Mouse (Mus musculus): Measurements from ENCODE around the gene Opn3. TPM values are rescaled to one million over a fixed set of nuclear protein-coding genes. Genes with fewer than 3 reads are reported as not detected.

Gene Opn3
- polyA plus RNA-seq, 1 experiment from 2014 or later = 6.5 TPM

DNA sequence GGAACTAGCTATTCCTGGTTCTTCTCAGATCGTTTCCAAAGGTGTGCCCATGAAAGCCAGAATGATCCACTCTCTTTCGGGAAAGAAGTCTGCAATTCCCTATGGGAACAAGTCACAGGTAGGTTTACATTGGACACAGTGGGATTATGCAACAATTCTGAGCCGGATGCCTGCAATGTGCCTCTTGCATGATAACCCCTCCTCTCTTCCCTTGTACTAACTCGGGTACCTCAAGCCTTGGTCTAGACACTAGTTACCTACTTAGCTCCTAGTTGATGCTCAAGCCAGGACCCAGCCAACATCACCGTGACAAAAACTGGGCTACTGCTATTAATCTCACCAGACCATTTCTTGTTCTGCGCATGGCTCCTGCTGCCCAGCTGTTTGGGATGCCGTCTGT is 53.5 kb downstream of the Opn3 start:
- H3K9me3 ChIP-seq (ENCODE audit: control insufficient read depth, low read length) = no peaks in the 10 kb centered on the region
- H3K4me3 ChIP-seq (replicated peaks; ENCODE audit: low read depth, low read length) = no peak overlapping the region
- H3K27ac ChIP-seq (replicated peaks; ENCODE audit: low read depth, low read length) = no peak overlapping the region
- no peak overlapping the region for H3K9ac ChIP-seq (replicated peaks; ENCODE audit: low read length)
- no peak overlapping the region for H3K4me2 ChIP-seq (ENCODE audit: low read length)
- ATAC-seq (ENCODE audit: low FRiP score, low TSS enrichment) (no peak), DNase-seq (no peak)
- no peaks in the 10 kb centered on the region for H3K36me3 ChIP-seq (ENCODE audit: control insufficient read depth, insufficient read depth, low read length)
- H3K4me1 ChIP-seq (ENCODE audit: control insufficient read depth, insufficient read depth, low read length) = no peaks in the 10 kb centered on the region; the same call in 1 of the 2 replicates
- 87% methylated on average over 7 of the region's 7 CpGs for WGBS
- no peaks in the 10 kb centered on the region for H3K27me3 ChIP-seq (ENCODE audit: control insufficient read depth, insufficient read depth, low read length)

DNA sequence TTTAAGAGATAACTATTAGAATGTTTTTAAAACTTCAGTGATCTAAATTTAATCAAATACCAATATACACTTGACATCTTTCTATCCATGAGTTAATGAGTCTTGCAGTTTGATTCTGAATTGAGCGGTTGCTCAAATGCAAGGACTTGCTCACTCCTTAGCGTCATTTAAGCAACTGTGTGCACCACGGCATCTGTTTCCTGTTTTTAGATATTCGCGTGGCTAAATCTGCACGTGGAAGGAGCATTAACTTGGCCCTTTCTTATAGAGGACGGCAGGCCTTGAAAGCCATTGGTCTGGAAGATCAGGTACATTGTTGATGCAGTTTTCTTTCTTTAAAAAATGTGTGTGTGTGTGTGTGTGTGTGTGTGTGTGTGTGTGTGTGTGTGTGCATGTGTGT is 54.9 kb downstream of the Opn3 start:
- H3K4me3 ChIP-seq (replicated peaks; ENCODE audit: low read depth, low read length) = no peak overlapping the region
- no peak overlapping the region for H3K9ac ChIP-seq (replicated peaks; ENCODE audit: low read length)
- H3K36me3 ChIP-seq (ENCODE audit: control insufficient read depth, insufficient read depth, low read length) = no peaks in the 10 kb centered on the region
- no peaks in the 10 kb centered on the region for H3K27me3 ChIP-seq (ENCODE audit: control insufficient read depth, insufficient read depth, low read length)
- WGBS = 81% methylated on average over 7 of the region's 7 CpGs
- ATAC-seq (ENCODE audit: low FRiP score, low TSS enrichment) = no peak
- DNase-seq = no peak
- H3K4me1 ChIP-seq (ENCODE audit: control insufficient read depth, insufficient read depth, low read length) = no peaks in the 10 kb centered on the region; the same call in 1 of the 2 replicates
- H3K27ac ChIP-seq (replicated peaks; ENCODE audit: low read depth, low read length) = no peak overlapping the region
- H3K9me3 ChIP-seq (ENCODE audit: control insufficient read depth, low read length) = no peaks in the 10 kb centered on the region
- H3K4me2 ChIP-seq (ENCODE audit: low read length) = no peak overlapping the region

DNA sequence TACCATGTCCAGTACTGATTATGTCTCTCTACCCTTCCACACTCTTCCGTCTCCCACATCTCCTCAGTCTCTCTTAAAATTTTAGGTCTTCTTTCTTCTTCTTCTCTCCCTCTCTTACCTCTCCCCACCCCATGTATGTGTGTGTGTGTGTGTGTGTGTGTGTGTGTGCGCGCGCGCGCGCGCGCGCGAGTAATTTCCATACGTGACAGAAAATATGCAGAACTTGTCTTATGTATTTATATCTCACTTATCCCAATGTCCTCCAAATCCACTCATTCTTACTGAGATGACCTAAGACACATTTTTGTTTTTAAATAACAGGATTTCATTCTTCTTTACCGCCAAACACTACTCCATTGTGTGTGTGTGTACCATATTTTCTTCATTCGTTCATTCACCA is 60.1 kb downstream of the Opn3 start:
- H3K4me2 ChIP-seq (ENCODE audit: low read length) = no peak overlapping the region
- no peaks in the 10 kb centered on the region for H3K27me3 ChIP-seq (ENCODE audit: control insufficient read depth, insufficient read depth, low read length)
- DNase-seq (no peak), ATAC-seq (ENCODE audit: low FRiP score, low TSS enrichment) (no peak)
- no peak overlapping the region for H3K9ac ChIP-seq (replicated peaks; ENCODE audit: low read length)
- no peak overlapping the region for H3K27ac ChIP-seq (replicated peaks; ENCODE audit: low read depth, low read length)
- H3K36me3 ChIP-seq (ENCODE audit: control insufficient read depth, insufficient read depth, low read length) = no peaks in the 10 kb centered on the region
- H3K4me1 ChIP-seq (ENCODE audit: control insufficient read depth, insufficient read depth, low read length) = no peaks in the 10 kb centered on the region; the same call in 1 of the 2 replicates
- H3K9me3 ChIP-seq (ENCODE audit: control insufficient read depth, low read length) = no peaks in the 10 kb centered on the region
- H3K4me3 ChIP-seq (replicated peaks; ENCODE audit: low read depth, low read length) = no peak overlapping the region
- 98% methylated on average over 14 of the region's 14 CpGs for WGBS

DNA sequence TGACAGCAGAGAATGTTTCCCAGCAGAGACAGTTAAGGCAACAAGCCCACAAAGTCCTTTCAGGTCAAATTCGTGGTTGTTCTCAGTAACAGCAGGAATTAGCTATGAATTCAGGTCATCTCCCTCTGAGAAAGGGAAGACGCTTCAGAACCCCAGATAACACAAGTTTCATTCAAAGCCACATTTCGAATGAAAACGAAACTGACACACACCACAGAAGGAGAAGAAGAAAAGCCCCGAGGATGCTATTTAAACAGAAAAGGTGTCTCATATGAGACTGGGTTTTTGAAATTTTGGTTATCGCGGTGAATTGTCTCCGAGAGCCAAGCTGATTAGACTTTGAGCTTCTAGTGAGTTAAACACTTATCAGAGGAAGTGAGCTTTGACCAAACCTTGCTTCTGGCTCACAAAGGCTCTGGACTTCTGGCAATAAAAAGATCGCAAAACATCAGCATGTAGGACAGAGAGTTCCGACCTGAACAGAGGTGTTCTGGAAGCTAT is 60.8 kb downstream of the Opn3 start:
- H3K4me2 ChIP-seq (ENCODE audit: low read length) = no peak overlapping the region
- H3K27ac ChIP-seq (replicated peaks; ENCODE audit: low read depth, low read length) = no peak overlapping the region
- H3K4me1 ChIP-seq (ENCODE audit: control insufficient read depth, insufficient read depth, low read length) = no peaks in the 10 kb centered on the region; the same call in 1 of the 2 replicates
- no peaks in the 10 kb centered on the region for H3K27me3 ChIP-seq (ENCODE audit: control insufficient read depth, insufficient read depth, low read length)
- DNase-seq (no peak), ATAC-seq (ENCODE audit: low FRiP score, low TSS enrichment) (no peak)
- no peaks in the 10 kb centered on the region for H3K36me3 ChIP-seq (ENCODE audit: control insufficient read depth, insufficient read depth, low read length)
- WGBS = 87% methylated on average over 10 of the region's 10 CpGs
- H3K4me3 ChIP-seq (replicated peaks; ENCODE audit: low read depth, low read length) = no peak overlapping the region
- no peak overlapping the region for H3K9ac ChIP-seq (replicated peaks; ENCODE audit: low read length)
- no peaks in the 10 kb centered on the region for H3K9me3 ChIP-seq (ENCODE audit: control insufficient read depth, low read length)

DNA sequence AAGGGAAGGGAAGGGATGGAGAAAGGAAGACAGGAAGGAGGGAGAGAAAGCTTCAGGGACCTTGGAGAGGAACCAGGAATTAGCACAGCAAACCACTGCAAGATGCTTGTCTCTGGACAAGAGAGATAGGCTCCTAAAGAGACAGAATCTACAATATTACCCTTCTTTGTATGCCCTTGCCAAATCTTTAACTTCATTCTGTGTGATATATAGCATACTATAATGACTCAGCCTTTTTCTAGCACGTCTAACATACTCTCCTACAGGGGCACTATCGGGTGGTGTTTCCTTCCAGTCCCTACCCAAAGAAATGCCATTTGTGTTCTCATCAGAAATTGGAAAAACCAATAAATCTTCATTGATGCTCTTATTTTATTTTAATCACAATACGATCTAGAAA is 61.5 kb downstream of the Opn3 start:
- no peak for ATAC-seq (ENCODE audit: low FRiP score, low TSS enrichment)
- 85% methylated on average over 3 of the region's 3 CpGs for WGBS
- no peaks in the 10 kb centered on the region for H3K9me3 ChIP-seq (ENCODE audit: control insufficient read depth, low read length)
- no peak for DNase-seq
- no peak overlapping the region for H3K9ac ChIP-seq (replicated peaks; ENCODE audit: low read length)
- no peaks in the 10 kb centered on the region for H3K36me3 ChIP-seq (ENCODE audit: control insufficient read depth, insufficient read depth, low read length)
- no peaks in the 10 kb centered on the region for H3K27me3 ChIP-seq (ENCODE audit: control insufficient read depth, insufficient read depth, low read length)
- no peaks in the 10 kb centered on the region for H3K4me1 ChIP-seq (ENCODE audit: control insufficient read depth, insufficient read depth, low read length)
- H3K27ac ChIP-seq (replicated peaks; ENCODE audit: low read depth, low read length) = no peak overlapping the region
- H3K4me3 ChIP-seq (replicated peaks; ENCODE audit: low read depth, low read length) = no peak overlapping the region
- no peak overlapping the region for H3K4me2 ChIP-seq (ENCODE audit: low read length)

DNA sequence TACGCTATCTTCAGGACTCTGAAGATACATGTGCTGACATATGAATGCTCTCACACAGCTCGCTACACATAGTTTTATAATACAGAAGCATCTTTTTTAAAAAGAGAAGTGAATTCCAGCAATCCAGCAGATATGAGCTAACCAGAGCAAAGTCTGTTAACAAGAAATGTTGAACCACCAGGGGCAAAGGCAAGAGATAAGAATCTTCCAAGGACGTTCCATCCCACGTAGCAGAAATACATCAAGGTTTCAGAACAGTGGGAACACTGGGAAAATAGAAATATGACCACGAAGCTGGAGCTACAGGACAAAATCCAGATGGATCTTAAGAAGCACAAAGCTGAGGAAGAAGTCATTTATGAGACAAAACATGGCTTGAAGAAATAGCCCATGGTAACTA is 62.2 kb downstream of the Opn3 start:
- H3K36me3 ChIP-seq (ENCODE audit: control insufficient read depth, insufficient read depth, low read length) = no peaks in the 10 kb centered on the region
- no peak overlapping the region for H3K9ac ChIP-seq (replicated peaks; ENCODE audit: low read length)
- ATAC-seq (ENCODE audit: low FRiP score, low TSS enrichment) = no peak
- H3K27me3 ChIP-seq (ENCODE audit: control insufficient read depth, insufficient read depth, low read length) = no peaks in the 10 kb centered on the region
- H3K27ac ChIP-seq (replicated peaks; ENCODE audit: low read depth, low read length) = no peak overlapping the region
- no peak overlapping the region for H3K4me2 ChIP-seq (ENCODE audit: low read length)
- WGBS = 91% methylated on average over 5 of the region's 5 CpGs
- H3K4me3 ChIP-seq (replicated peaks; ENCODE audit: low read depth, low read length) = no peak overlapping the region
- H3K9me3 ChIP-seq (ENCODE audit: control insufficient read depth, low read length) = no peaks in the 10 kb centered on the region
- H3K4me1 ChIP-seq (ENCODE audit: control insufficient read depth, insufficient read depth, low read length) = no peaks in the 10 kb centered on the region
- DNase-seq = no peak

DNA sequence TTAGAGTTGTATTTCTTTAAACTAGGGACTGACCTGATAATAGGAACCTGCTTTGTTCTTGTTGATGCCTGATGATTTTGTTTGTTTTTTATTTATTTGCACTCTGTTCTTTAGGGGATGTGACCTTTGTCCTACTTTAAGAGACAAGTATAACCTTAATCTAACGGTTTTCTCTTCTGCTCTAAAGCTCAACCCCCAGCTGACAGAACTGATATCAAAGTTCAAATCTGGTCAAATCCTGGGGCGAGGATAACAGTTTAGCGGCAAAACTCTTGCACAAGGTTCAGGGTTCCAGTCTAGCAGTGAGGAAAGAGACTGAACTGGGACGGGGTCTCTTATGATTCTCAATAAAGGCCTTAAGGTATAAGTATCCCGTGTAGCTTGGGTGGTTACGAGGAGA is 63.3 kb downstream of the Opn3 start:
- Histone ChIP-seq H3K27ac (replicated peaks; ENCODE audit: low read depth, low read length) (no peak overlapping the region), H3K9me3 (ENCODE audit: control insufficient read depth, low read length) (no peaks in the 10 kb centered on the region), H3K4me2 (ENCODE audit: low read length) (no peak overlapping the region), H3K9ac (replicated peaks; ENCODE audit: low read length) (no peak overlapping the region), H3K36me3 (ENCODE audit: control insufficient read depth, insufficient read depth, low read length) (no peaks in the 10 kb centered on the region), H3K4me3 (replicated peaks; ENCODE audit: low read depth, low read length) (no peak overlapping the region), H3K4me1 (ENCODE audit: control insufficient read depth, insufficient read depth, low read length) (peaks cover 6% of the 10 kb centered on the region), H3K27me3 (ENCODE audit: control insufficient read depth, insufficient read depth, low read length) (no peaks in the 10 kb centered on the region)
- ATAC-seq (ENCODE audit: low FRiP score, low TSS enrichment) = no peak
- DNase-seq = no peak
- WGBS = 90% methylated on average over 6 of the region's 6 CpGs

DNA sequence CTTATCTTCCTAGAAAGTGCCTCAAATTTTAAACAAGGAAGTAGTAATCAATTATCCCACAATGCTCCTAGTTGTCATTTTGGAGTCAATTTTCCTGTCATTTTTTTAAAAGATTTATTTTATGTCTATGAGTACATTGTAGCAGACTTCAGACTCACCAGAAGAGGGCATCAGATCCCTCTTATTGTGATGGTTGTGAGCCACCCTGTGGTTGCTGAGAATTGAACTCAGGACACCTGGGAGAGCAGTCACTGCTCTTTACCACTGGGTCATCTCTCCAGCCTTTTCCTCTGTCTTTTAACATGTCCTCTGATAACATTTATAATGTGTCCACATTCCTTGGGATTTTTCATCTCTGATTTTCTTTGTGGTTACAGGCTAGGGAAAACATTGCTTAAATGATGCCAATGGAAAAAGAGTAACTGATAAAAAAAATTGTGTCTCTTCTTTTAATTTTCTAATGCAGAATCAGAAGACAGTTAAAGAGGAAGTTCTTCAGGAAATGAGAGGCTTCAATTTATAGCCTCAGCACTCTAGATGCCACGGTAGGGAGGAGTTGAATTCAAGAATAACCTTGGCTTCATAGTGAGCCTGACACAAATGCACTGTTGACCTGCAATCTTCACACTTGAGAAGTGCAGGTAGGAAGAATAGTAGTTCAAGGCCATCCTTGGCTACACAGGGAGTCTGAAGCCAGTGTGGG is 66.4 kb downstream of the Opn3 start:
- Histone ChIP-seq H3K4me1 (ENCODE audit: control insufficient read depth, insufficient read depth, low read length) (peaks cover 7% of the 10 kb centered on the region), H3K9me3 (ENCODE audit: control insufficient read depth, low read length) (no peaks in the 10 kb centered on the region), H3K36me3 (ENCODE audit: control insufficient read depth, insufficient read depth, low read length) (no peaks in the 10 kb centered on the region), H3K27ac (replicated peaks; ENCODE audit: low read depth, low read length) (no peak overlapping the region), H3K4me3 (replicated peaks; ENCODE audit: low read depth, low read length) (peak overlapping the region; percentile 95), H3K9ac (replicated peaks; ENCODE audit: low read length) (0 out of 2 replicates have a peak overlapping the region, but pooled peaks have one; percentile 23), H3K4me2 (ENCODE audit: low read length) (peak overlapping the region; percentile 63), H3K27me3 (ENCODE audit: control insufficient read depth, insufficient read depth, low read length) (no peaks in the 10 kb centered on the region)
- WGBS = 89% methylated on average over 1 of the region's 1 CpGs
- ATAC-seq (ENCODE audit: low FRiP score, low TSS enrichment) (peak; percentile 44; the same call in 1 of the 2 replicates), DNase-seq (peak; percentile 73)

DNA sequence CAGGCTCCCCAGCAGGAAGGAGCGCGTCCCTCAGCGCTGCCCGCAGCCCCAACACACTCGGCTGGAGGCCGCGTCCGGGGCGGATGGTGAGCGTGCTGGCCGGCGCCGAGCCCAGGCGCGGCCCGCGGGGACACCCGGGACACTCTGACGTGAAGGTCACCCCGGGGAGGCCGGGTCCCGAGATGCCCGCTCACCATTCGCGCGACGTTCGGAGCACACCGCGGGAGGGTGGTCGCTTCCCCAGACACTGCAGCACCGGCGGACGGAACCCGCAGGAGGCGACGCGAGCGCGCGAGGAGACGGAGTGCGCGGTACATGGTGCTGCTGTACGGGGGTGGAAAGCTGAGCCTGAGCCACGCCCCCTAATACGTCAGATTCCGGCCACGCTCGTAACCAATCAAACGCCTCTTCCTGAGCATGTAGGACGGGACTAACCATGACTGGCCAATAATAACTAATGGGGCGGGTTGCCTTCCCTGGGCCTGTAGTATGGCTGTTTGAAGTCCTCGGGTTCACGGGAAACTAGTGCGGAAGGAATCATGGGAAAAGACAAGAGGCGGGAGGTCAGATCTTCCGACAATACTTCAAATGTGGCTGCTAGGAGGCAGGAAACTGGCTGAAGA is 67.2 kb downstream of the Opn3 start, which contains the start of gene Fh1:
Fh1 (minus strand) TSS at position 379 of the 623 bp plus-strand sequence.
- peak within 1 kb of the TSS; percentile 92 for H3K9ac ChIP-seq (replicated peaks; ENCODE audit: low read length)
- H3K4me2 ChIP-seq (ENCODE audit: low read length) = peak within 1 kb of the TSS; percentile 87
- DNase-seq (peak; percentile 97), ATAC-seq (ENCODE audit: low FRiP score, low TSS enrichment) (peak; percentile 100)
- no peaks in the 10 kb centered on the region for H3K36me3 ChIP-seq (ENCODE audit: control insufficient read depth, insufficient read depth, low read length)
- H3K27ac ChIP-seq (replicated peaks; ENCODE audit: low read depth, low read length) = peak within 1 kb of the TSS; percentile 85
- H3K4me1 ChIP-seq (ENCODE audit: control insufficient read depth, insufficient read depth, low read length) = peaks cover 7% of the 10 kb centered on the region
- peak within 1 kb of the TSS; percentile 95 for H3K4me3 ChIP-seq (replicated peaks; ENCODE audit: low read depth, low read length)
- WGBS = under 1% methylated on average over 58 of the region's 58 CpGs
- no peaks in the 10 kb centered on the region for H3K9me3 ChIP-seq (ENCODE audit: control insufficient read depth, low read length)
- no peaks in the 10 kb centered on the region for H3K27me3 ChIP-seq (ENCODE audit: control insufficient read depth, insufficient read depth, low read length)
